Mouse (Mus musculus) limb, embryonic 10.5 days (tissue): Measurements from ENCODE around the gene Phpt1. TPM values are rescaled to one million over a fixed set of nuclear protein-coding genes. Genes with fewer than 3 reads are reported as not detected.
"Not testable (repeated sequence)": the region's sequence is repeated elsewhere in the genome, so short reads cannot be mapped to it uniquely, and the experiment has no call there.

Source experiments
- DNase-seq: peaks from one replicate; pipeline ENCODE4 v3.0.0-alpha.2; 2017; ENCODE audit warnings: low spot score
- H3K27ac ChIP-seq: fragments of 300-500 bp; sonication (generic); 2 replicates; pipeline ENCODE4 v1.5.1; 2016; ENCODE audit warnings: mild to moderate bottlenecking
- H3K27me3 ChIP-seq: fragments of 300-500 bp; sonication (generic); 2 replicates; pipeline ENCODE4 v1.6.1; 2016; ENCODE audit warnings: low read depth, mild to moderate bottlenecking; ENCODE audit not compliant: poor library complexity, severe bottlenecking
- H3K36me3 ChIP-seq: fragments of 300-500 bp; sonication (generic); 2 replicates; pipeline ENCODE4 v1.6.1; 2016; ENCODE audit warnings: mild to moderate bottlenecking, moderate library complexity
- H3K4me1 ChIP-seq: fragments of 300-500 bp; sonication (generic); 2 replicates; pipeline ENCODE4 v1.6.1; 2016
- H3K4me3 ChIP-seq: fragments of 300-500 bp; sonication (generic); 2 replicates; pipeline ENCODE4 v1.5.1; 2016; ENCODE audit warnings: mild to moderate bottlenecking, moderate library complexity
- H3K9me3 ChIP-seq: fragments of 300-500 bp; sonication (generic); replicated peaks from 2 replicates; pipeline ENCODE4 v1.6.1; 2016; ENCODE audit warnings: mild to moderate bottlenecking
- WGBS: fragments of 180-500 bp; shearing (Covaris S2); methylation state at CpG from one replicate; pipeline ENCODE4 v1.1.7; 2016; 5-methylcytosine and 5-hydroxymethylcytosine counted together
- polyA plus RNA-seq: library from polyadenylated mRNA; unstranded; fragments of >200 nt; fragmentation: Nextera tagmentation; extraction: Ambion mirVana; gene quantifications from 2 replicates; pipeline ENCODE4 v1.2.1, GENCODE M21; 2016

Phpt1 gene
- polyA plus RNA-seq, 1 experiment from 2014 or later, result 161 TPM

- Histone ChIP-seq H3K9me3 (no peaks in the 10 kb centered on the region), H3K36me3 (peaks cover 97% of the 10 kb centered on the region), H3K4me1 (peaks cover 12% of the 10 kb centered on the region), H3K27ac (no peak overlapping the region), H3K4me3 (no peak overlapping the region), H3K27me3 (no peaks in the 10 kb centered on the region)
- no peak for DNase-seq
- 93% methylated on average over 6 of the region's 6 CpGs for WGBS
Measured at GRCm38 (mm10) chr2:25568473-25569019, 6.5 kb downstream of the Phpt1 start.

GRCm38 (mm10) chr2:25566558-25566957 is 8.5 kb downstream of the Phpt1 start:
- Histone ChIP-seq H3K27me3 (no peaks in the 10 kb centered on the region), H3K4me3 (no peak overlapping the region), H3K27ac (no peak overlapping the region), H3K9me3 (no peaks in the 10 kb centered on the region), H3K36me3 (peaks cover 100% of the 10 kb centered on the region), H3K4me1 (peaks cover 5% of the 10 kb centered on the region; the same call in 1 of the 2 replicates)
- 88% methylated on average over 6 of the region's 6 CpGs for WGBS
- DNase-seq, result no peak

- no peaks in the 10 kb centered on the region for H3K9me3 ChIP-seq
- H3K27ac ChIP-seq, result no peak overlapping the region
- H3K4me1 ChIP-seq, result no peaks in the 10 kb centered on the region; the same call in 1 of the 2 replicates
- no peak overlapping the region for H3K4me3 ChIP-seq
- H3K27me3 ChIP-seq, result no peaks in the 10 kb centered on the region
- H3K36me3 ChIP-seq, result peaks cover 100% of the 10 kb centered on the region
- WGBS, result 93% methylated on average over 8 of the region's 8 CpGs
- no peak for DNase-seq
Measured at GRCm38 (mm10) chr2:25565741-25566140, 9.3 kb downstream of the Phpt1 start.

DNA sequence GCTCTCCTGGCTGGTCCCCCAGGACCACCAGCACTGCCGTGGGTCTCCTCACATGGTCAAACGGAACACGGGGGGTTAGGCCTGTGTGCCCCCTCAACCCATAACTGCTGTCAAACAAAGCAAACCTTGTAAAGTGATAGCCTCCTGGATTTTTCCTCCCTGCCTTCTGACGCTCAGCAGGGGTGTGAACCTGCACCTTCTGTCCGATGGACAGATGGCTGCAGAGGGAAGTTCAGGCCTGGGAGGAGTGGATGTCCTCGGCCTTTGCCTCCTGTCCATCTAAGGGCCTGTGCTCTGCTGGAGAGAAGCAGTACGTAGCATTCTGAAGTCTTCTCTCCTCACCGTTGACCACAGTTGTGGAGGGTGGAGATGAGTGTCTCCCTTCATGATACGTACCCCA is 13.1 kb downstream of the Phpt1 start:
- no peak overlapping the region for H3K27ac ChIP-seq
- no peaks in the 10 kb centered on the region for H3K27me3 ChIP-seq
- no peak overlapping the region for H3K4me3 ChIP-seq
- H3K36me3 ChIP-seq, result peaks cover 77% of the 10 kb centered on the region
- WGBS, result 78% methylated on average over 9 of the region's 9 CpGs
- no peaks in the 10 kb centered on the region for H3K9me3 ChIP-seq
- peaks cover 17% of the 10 kb centered on the region for H3K4me1 ChIP-seq
- DNase-seq, result no peak

DNA sequence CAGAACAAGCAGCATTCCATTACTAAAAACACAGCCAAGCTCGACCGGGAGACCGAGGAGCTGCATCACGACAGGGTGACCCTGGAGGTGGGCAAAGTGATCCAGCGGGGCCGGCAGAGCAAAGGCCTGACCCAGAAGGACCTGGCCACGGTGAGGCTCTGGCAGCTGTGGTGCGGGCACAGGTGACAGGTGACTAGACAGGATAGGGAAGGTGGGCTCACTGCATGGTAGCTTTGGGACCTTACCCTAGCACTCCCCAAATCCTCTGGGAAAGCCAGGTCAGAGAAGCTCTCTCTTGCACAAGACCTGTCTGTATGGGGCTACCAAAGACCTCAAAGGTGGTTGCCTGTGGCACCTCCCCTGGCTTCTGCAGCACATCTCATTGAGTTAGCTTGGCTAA is 14.5 kb downstream of the Phpt1 start:
- Histone ChIP-seq H3K4me3 (no peak overlapping the region), H3K9me3 (no peaks in the 10 kb centered on the region), H3K27ac (no peak overlapping the region), H3K36me3 (peaks cover 63% of the 10 kb centered on the region), H3K4me1 (peaks cover 19% of the 10 kb centered on the region), H3K27me3 (no peaks in the 10 kb centered on the region)
- 94% methylated on average over 8 of the region's 8 CpGs for WGBS
- DNase-seq, result no peak

DNA sequence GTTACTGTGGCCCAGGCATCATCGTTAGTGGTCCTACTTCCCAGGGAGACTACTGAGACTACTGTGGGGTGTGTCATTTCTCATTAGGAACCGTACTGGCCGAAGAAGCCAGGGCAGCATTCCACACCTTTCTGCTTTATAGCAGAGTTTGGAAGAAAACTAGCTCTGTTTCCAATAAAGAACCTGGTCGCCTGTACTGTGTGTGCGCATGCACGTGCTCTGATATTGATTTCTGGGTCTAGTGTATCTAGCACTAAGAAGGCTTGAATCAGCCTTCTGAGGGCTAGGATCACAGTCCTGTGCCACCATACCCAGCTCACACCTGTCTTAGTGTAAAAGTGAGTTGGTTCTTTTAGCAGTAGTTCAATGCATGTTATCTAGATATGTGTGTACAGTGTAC is 16.2 kb downstream of the Phpt1 start:
- Histone ChIP-seq H3K27ac (no peak overlapping the region), H3K4me3 (peak overlapping the region; percentile 78), H3K36me3 (peaks cover 45% of the 10 kb centered on the region), H3K9me3 (no peaks in the 10 kb centered on the region), H3K27me3 (no peaks in the 10 kb centered on the region), H3K4me1 (peaks cover 19% of the 10 kb centered on the region)
- no peak for DNase-seq
- WGBS, result 78% methylated on average over 6 of the region's 6 CpGs

DNA sequence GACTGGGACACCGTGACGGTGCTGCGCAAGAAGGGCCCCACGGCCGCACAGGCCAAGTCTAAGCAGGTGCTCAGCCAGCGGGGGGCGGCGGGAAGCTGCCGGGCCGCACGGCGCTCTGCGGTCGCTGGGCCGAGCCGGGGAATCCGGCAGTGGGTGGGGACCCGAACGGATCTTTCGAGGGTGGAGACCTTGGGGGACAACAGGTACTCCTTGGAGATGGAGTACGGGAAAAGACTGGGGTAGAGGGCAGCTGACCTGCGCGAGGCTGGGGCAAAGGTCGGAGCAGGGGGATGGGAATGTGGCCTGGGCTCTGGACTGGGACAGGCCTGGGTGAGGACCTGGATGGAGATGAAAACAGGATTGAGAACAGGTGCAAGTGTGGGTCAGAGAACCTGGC is 17.1 kb downstream of the Phpt1 start:
- WGBS, result under 1% methylated on average over 24 of the region's 24 CpGs
- no peak for DNase-seq

DNA sequence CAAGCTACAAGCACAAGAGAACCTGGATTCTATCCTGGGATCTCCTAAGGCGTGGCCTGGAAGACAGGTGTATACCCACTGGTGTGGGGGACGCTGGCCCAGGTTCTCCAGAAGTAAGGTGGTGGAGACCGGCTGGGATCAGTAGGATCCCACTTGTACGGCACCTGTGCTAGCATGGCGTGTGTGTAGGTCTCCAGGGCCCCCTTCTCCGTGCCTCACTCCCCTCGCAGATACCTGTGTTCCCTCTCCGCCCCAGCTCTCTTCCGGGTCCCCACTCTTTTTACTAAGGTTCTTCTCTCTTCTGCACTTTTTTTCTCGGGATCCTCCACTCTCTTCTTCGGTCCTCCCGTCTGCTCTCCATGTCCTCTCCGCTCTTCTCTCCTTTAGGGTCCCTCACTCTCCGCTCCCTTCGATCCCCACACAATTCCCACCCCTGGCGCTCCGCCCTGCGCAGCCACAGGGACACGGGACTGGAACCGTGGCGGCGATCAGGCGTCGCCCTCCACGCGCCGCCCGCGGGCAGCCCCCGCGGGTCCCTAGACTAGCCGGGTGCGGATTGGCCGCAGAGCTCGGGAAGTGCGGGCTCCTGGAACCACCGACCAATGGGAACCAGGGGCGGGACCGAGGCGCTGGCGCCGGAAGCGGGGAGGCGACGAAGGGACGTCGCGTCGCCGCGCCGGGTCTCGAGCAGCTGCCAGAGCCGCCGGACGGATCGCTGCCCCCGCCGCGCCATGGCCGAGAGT is 17.6 kb downstream of the Phpt1 start, which contains the start of gene Edf1:
Gene Edf1 (plus strand): TSS at position 627 of the 743 bp plus-strand sequence.
- H3K4me3 ChIP-seq, result peak within 1 kb of the TSS; percentile 78
- under 1% methylated on average over 61 of the region's 61 CpGs for WGBS
- H3K9me3 ChIP-seq, result no peaks in the 10 kb centered on the region

More for the DNA sequence above, 17.1 kb downstream of the Phpt1 start:
- Histone ChIP-seq H3K4me3 (peak overlapping the region; percentile 78), H3K9me3 (no peaks in the 10 kb centered on the region), H3K36me3 (peaks cover 37% of the 10 kb centered on the region), H3K27ac (peak overlapping the region; percentile 92), H3K4me1 (peaks cover 19% of the 10 kb centered on the region), H3K27me3 (no peaks in the 10 kb centered on the region)

DNA sequence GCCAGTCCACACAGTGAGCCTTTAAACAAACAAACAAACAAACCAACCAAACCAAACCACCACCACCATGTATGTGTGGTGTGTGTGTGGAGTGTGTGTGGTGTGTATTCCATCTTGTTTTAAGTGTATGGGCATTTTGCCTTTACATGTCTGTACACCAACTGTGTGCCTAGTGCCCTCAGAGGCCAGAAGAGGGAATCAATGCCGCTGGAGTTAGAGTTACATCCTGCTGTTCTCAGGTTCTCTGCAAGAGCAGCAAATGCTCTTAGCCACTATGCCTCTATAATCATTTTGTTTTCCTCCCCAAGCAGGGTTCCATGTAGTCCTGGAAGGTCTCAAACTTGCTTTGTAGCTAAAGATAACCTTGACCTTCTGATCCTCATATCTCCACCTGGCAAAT is 18.7 kb downstream of the Phpt1 start:
- Histone ChIP-seq H3K36me3 (peaks cover 20% of the 10 kb centered on the region), H3K4me3 (no peak overlapping the region), H3K27ac (no peak overlapping the region), H3K4me1 (peaks cover 19% of the 10 kb centered on the region), H3K27me3 (no peaks in the 10 kb centered on the region), H3K9me3 (no peaks in the 10 kb centered on the region)
- 72% methylated on average over 1 of the region's 1 CpGs for WGBS
- DNase-seq, result no peak

More for the DNA sequence above, 17.6 kb downstream of the Phpt1 start, which contains the start of gene Edf1:
- peak within 1 kb of the TSS; percentile 92 for H3K27ac ChIP-seq
- H3K27me3 ChIP-seq, result no peaks in the 10 kb centered on the region
- peaks cover 31% of the 10 kb centered on the region for H3K36me3 ChIP-seq
- DNase-seq, result peak; percentile 95
- H3K4me1 ChIP-seq, result peaks cover 19% of the 10 kb centered on the region

GRCm38 (mm10) chr2:25555479-25555878 is 19.5 kb downstream of the Phpt1 start:
- Histone ChIP-seq H3K36me3 (peaks cover 12% of the 10 kb centered on the region), H3K4me1 (peaks cover 19% of the 10 kb centered on the region)
- not testable (repeated sequence) for H3K4me3 ChIP-seq, DNase-seq, H3K9me3 ChIP-seq, H3K27ac ChIP-seq, H3K27me3 ChIP-seq
- 56% methylated on average over 2 of the region's 2 CpGs for WGBS

- not testable (repeated sequence) for H3K36me3 ChIP-seq, H3K27me3 ChIP-seq, H3K27ac ChIP-seq, DNase-seq, H3K9me3 ChIP-seq, H3K4me3 ChIP-seq
- peaks cover 11% of the 10 kb centered on the region for H3K4me1 ChIP-seq
- 90% methylated on average over 4 of the region's 4 CpGs for WGBS
Measured at GRCm38 (mm10) chr2:25553171-25553786, 21.7 kb downstream of the Phpt1 start.

- WGBS, result 41% methylated on average over 5 of the region's 5 CpGs
- no peak for DNase-seq
- Histone ChIP-seq H3K4me1 (peaks cover 4% of the 10 kb centered on the region; the same call in 1 of the 2 replicates), H3K9me3 (no peaks in the 10 kb centered on the region), H3K4me3 (no peak overlapping the region), H3K27ac (no peak overlapping the region), H3K27me3 (no peaks in the 10 kb centered on the region), H3K36me3 (no peaks in the 10 kb centered on the region)
Measured at GRCm38 (mm10) chr2:25551186-25551585, 23.8 kb downstream of the Phpt1 start.
